Mouse (Mus musculus) heart, embryonic 14.5 days (tissue): Measurements from ENCODE around the gene Flrt3. TPM values are rescaled to one million over a fixed set of nuclear protein-coding genes. Genes with fewer than 3 reads are reported as not detected.

Experiments
- ATAC-seq: fragments of 200-750 bp; cut with Nextera tagmentation; 2 replicates; pipeline ENCODE4 v1.8.0; 2017; ENCODE audit warnings: low read depth, moderate TSS enrichment; ENCODE audit not compliant: insufficient number of reproducible peaks, insufficient read depth, low FRiP score
- H3K27ac ChIP-seq, 2 experiments: fragments of 200-500 bp in 1 of 2; fragments of 300-500 bp in 1 of 2; sonication (generic) in 1 of 2; replicated peaks in 1 of 2; 2 replicates each; pipeline ENCODE4 v1.5.1; 2012 to 2014; ENCODE audit warnings: low read depth in 2 of 2, low read length in 2 of 2, control low read depth in 1 of 2, mild to moderate bottlenecking in 1 of 2, mixed read lengths in 1 of 2; ENCODE audit not compliant: control insufficient read depth in 1 of 2, insufficient read depth in 1 of 2
- H3K27me3 ChIP-seq: fragments of 300-500 bp; sonication (generic); 2 replicates; pipeline ENCODE4 v1.6.1; 2014; ENCODE audit warnings: mild to moderate bottlenecking, low read length, control low read depth; ENCODE audit not compliant: control insufficient read depth, insufficient read depth
- H3K36me3 ChIP-seq: fragments of 300-500 bp; sonication (generic); 2 replicates; pipeline ENCODE4 v1.6.1; 2014; ENCODE audit warnings: mild to moderate bottlenecking, control low read depth, low read length, mixed read lengths; ENCODE audit not compliant: control insufficient read depth, insufficient read depth
- H3K4me1 ChIP-seq, 2 experiments: fragments of 200-500 bp in 1 of 2; fragments of 300-500 bp in 1 of 2; sonication (generic) in 1 of 2; 2 replicates each; pipeline ENCODE4 v1.6.1; 2012 to 2014; ENCODE audit warnings: low read length in 2 of 2, control low read depth in 1 of 2, mixed read lengths in 1 of 2; ENCODE audit not compliant: control insufficient read depth in 2 of 2, insufficient read depth in 2 of 2
- H3K4me2 ChIP-seq: fragments of 300-500 bp; sonication (generic); 2 replicates; pipeline ENCODE4 v1.6.1; 2014; ENCODE audit warnings: mild to moderate bottlenecking, low read length
- H3K4me3 ChIP-seq, 2 experiments: fragments of 200-500 bp in 1 of 2; fragments of 300-500 bp in 1 of 2; sonication (generic) in 1 of 2; 2 replicates each; pipeline ENCODE4 v1.5.1; 2012 to 2014; ENCODE audit warnings: low read length in 2 of 2, mild to moderate bottlenecking in 2 of 2, control low read depth in 1 of 2, low read depth in 1 of 2, moderate library complexity in 1 of 2; ENCODE audit not compliant: control insufficient read depth in 1 of 2, insufficient read depth in 1 of 2
- H3K9ac ChIP-seq: fragments of 300-500 bp; sonication (generic); 2 replicates; pipeline ENCODE4 v1.6.1; 2014; ENCODE audit warnings: mild to moderate bottlenecking, low read length
- H3K9me3 ChIP-seq: fragments of 300-500 bp; sonication (generic); 2 replicates; pipeline ENCODE4 v1.6.1; 2016; ENCODE audit warnings: low read length, control low read depth; ENCODE audit not compliant: control insufficient read depth
- WGBS: fragments of 180-500 bp; shearing (Covaris S2); extraction: QIAGEN DNeasy Blood & Tissue Kit; methylation state at CpG from one replicate; pipeline ENCODE4 v1.1.7; 2014; 5-methylcytosine and 5-hydroxymethylcytosine counted together
- polyA plus RNA-seq: library from polyadenylated mRNA; unstranded; fragments of >200 nt; fragmentation: Nextera tagmentation; extraction: Ambion mirVana; gene quantifications from 2 replicates; pipeline ENCODE4 v1.2.1, GENCODE M21; 2014

Gene Flrt3
- polyA plus RNA-seq, 1 experiment from 2014 or later: 19.9 TPM

DNA sequence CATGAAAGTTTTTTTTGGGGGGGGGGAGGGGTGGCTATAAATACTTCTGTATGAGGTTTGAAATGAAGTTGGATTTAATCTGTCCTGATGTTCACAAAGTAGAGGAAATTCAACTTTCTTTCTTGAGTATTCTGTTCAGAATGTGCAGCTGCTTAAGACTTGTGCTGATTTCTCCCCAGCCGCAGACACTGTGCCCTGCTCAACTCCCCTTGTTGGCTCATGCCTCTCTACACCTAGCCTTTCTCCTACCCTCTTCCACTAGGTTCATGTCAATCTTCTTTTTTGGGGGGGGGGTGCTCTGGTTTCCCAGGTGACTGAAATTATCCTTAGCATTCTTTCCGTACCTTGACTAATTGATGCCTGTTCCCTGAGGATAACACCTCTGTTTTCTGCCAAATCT lies 17.3 kb downstream of the Flrt3 start:
- WGBS: 76% methylated on average over 2 of the region's 2 CpGs
- no peak overlapping the region for H3K4me2 ChIP-seq
- no peak overlapping the region for H3K9ac ChIP-seq
- no peak for ATAC-seq
- H3K4me1 ChIP-seq: no peaks in the 10 kb centered on the region
- H3K27ac ChIP-seq: no peak overlapping the region
- H3K36me3 ChIP-seq: peaks cover 12% of the 10 kb centered on the region
- H3K27me3 ChIP-seq: no peaks in the 10 kb centered on the region
- no peak overlapping the region for H3K4me3 ChIP-seq
- H3K9me3 ChIP-seq: no peaks in the 10 kb centered on the region

GRCm38 (mm10) chr2:140653481-140653880 lies 17.8 kb downstream of the Flrt3 start:
- Histone ChIP-seq H3K36me3 (peaks cover 7% of the 10 kb centered on the region; the same call in 1 of the 2 replicates), H3K27me3 (no peaks in the 10 kb centered on the region), H3K9me3 (no peaks in the 10 kb centered on the region), H3K27ac (no peak overlapping the region), H3K4me1 (no peaks in the 10 kb centered on the region), H3K4me2 (no peak overlapping the region), H3K4me3 (no peak overlapping the region), H3K9ac (no peak overlapping the region)
- no peak for ATAC-seq

DNA sequence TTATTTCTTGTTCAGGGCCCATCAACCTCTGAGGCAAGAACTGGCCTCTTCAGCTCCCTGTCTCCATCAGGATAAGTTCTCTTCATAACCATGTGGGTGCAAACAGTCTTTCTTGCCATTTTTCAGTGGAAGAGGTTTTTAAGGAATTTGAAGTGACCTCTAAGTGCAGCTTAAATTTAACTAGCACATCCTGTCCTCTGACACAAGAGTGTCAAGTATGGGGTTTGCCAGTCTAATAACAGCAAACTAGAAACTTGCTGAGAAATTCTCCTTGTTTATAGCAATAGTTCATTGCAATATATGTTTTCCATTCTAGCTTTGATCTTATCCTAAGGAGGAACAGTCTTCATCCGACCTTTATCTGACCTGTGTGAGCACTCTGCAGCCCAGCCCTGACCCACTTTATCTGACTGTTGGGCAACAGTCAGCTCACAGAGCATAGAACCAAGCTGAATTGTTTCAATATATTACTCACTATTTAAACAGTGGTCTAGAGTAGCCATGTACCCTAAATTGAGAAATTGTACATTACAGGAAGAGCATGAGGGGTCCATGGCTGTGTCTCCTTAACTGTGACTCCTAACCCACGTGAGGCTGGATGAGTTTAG lies 49.4 kb downstream of the Flrt3 start:
- no peak overlapping the region for H3K9ac ChIP-seq
- no peak for ATAC-seq
- 53% methylated on average over 2 of the region's 2 CpGs for whole genome bisulfite sequencing

DNA sequence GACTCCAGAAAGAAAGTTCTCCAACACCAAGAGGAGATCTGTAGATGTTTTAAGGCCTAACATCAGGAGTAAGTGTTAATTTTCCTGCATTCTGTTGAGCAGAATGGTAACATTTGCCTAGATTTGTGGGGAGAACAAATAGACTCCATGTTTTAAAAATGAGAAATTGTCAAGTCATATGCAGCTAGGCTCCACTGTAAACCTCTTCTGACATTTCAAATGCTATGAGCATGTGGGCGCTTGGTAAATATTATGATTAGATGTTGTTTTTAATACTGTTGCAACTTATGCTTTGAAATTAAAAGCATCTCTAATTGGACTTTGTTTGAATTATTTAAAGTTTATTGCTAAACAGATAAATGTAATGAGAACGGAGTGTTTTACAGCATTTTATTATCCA lies 55.8 kb downstream of the Flrt3 start:
- H3K27ac ChIP-seq: no peak overlapping the region
- no peaks in the 10 kb centered on the region for H3K27me3 ChIP-seq
- H3K36me3 ChIP-seq: no peaks in the 10 kb centered on the region
- H3K9me3 ChIP-seq: no peaks in the 10 kb centered on the region
- ATAC-seq: no peak
- H3K4me1 ChIP-seq: no peaks in the 10 kb centered on the region
- H3K9ac ChIP-seq: no peak overlapping the region
- 90% methylated on average over 2 of the region's 2 CpGs for WGBS
- H3K4me3 ChIP-seq: no peak overlapping the region
- H3K4me2 ChIP-seq: no peak overlapping the region

More for the DNA sequence above, 49.4 kb downstream of the Flrt3 start:
- Histone ChIP-seq H3K9me3 (no peaks in the 10 kb centered on the region), H3K4me3 (no peak overlapping the region), H3K4me1 (no peaks in the 10 kb centered on the region), H3K27ac (no peak overlapping the region), H3K4me2 (no peak overlapping the region), H3K27me3 (no peaks in the 10 kb centered on the region), H3K36me3 (no peaks in the 10 kb centered on the region)
